Mouse (Mus musculus) lung, postnatal 10 days (tissue): ENCODE data around the gene Copz1.
"Not testable (repeated sequence)": the region's sequence is repeated elsewhere in the genome, so short reads cannot be mapped to it uniquely, and the experiment has no call there.

Experiments
- DNase-seq: peaks from one replicate; pipeline ENCODE4 v3.0.0; 2021

Gene Copz1

DNA sequence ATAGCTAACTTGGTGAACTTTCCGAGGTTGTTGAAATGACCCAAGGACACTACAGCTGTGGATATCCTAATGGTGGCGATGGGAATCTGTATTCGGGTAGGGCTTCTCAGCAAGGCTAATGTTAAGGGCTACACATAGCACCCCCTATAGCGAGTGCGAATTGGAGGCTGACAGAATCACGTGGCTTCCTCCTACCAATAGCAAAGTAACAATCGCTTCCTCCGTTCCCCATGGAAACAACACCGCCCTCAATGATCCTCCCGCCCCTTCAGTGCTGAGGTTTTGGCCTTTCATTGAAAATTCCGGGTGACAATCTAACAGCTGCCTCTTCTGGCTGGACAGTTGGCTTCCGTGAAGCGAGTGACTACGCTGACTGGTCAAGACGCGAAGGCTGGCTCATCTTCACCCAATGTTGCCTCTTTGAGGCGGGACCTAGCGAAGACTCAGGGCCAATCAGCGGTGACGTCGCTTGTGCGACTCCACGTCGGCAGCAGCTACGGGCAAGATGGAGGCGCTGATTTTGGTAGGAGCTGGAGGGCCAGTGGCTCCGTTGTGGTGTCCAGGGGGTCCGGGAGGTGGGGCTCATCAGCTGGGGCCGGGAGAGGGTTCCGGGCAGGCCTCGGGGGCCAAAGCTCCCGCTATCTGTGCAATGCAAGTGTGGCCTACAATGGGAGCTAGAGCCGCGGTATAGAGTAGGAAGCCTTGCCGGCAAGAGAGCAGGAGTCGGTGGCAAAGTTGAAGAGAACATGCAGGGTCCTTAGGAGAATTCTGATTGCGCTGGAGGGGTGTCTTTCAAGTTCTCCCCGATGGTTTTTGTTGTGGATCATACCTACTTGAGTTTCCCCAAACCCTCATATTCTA, at the start of gene Copz1:
Gene Copz1, plus strand, starts transcription at position 296 of the 861 bp plus-strand sequence.
- DNase-seq, result peak; percentile 98

DNA sequence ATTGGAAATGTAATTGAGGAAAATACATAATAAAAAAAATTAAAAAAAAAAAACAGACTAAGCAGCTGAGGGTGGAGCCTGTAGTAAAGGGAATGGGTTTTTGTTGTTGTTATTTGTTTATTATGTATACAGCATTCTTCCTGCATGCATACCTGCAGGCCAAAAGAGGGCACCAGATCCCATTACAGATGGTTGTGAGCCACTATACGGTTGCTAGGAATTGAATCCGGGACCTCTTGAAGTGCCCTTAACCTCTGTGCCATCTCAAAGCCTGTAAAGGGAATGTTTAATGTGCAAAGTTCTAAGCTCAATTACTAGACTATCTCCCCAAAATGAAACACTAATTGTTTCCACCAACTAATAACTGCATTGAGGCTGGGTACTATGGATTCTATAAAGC, 48.4 kb upstream of the Copz1 start:
- DNase-seq, result no peak

DNA sequence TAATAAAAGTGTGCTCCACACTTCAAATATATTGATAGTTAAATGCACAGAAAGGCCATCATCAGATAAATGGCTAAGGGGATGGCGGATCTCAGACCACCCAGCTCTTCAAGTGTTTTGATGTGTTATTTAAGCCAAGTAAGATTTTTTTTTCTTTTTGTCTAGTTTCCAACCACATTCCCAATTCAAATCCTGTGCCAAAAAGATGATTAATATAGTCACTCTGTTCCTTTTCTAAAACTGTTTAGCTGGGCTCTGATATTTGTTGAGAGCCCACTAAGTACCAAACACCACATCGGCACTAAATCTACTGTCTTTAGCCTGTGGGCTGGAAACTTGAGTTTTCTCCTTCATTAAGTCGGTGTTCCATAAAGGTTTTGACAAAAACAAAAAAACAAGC, 45.5 kb upstream of the Copz1 start:
- DNase-seq, result no peak

DNA sequence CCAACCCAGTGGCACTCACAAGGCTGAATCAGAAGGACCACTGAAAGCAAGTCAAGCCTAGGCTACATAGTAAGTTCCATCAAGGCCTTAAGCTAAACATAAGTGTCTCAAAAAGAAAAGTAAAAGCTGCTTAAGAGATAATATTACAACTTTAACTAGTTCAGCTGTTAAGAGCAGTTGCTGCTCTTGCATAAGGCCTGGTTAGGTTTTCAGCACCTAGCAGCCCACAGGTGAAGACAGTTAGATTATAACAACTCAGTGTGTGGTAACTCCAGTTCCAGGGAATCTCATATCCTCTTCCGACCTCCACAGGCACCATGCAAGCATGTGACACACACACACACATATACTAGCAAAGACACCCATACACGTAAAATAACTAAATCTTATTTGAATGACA, 44.9 kb upstream of the Copz1 start:
- no peak for DNase-seq

DNA sequence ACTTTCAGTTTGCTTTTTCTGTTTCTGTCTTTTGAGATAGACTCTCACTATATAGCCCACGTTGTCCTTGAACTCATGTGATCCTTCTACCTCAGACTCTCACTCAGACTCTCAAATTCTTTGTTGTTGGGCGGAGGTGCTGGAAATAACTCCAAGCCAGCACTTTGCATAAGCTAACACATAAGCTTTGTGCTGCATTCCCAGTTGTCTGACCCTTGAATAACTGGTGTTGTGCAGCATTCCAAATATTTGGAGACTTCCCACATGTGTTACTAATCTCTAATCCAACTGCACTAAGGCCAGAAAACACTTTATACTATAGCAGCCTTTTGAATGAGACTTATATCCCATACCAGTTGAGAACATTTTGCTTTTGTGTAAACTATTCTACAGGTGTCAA, 43.6 kb upstream of the Copz1 start:
- no peak for DNase-seq

DNA sequence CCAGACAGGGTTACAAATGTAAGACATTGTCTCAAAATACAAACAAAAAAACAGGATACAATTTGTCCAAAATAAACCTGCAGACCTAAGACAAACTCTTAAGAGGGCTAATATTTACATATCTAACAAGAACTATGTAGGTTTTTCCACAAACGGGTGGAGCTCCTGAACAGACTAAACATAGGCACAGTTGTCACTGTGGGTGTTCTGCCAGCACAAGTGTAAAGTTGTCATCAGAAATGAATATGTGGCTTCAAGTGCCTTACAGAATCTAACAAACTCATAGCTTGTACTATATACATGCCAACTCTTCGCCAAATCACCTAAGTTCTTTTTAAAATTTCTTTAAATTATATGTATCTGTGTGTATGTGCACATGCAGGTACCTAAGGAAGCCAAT, 39.4 kb upstream of the Copz1 start:
- DNase-seq, result no peak

DNA sequence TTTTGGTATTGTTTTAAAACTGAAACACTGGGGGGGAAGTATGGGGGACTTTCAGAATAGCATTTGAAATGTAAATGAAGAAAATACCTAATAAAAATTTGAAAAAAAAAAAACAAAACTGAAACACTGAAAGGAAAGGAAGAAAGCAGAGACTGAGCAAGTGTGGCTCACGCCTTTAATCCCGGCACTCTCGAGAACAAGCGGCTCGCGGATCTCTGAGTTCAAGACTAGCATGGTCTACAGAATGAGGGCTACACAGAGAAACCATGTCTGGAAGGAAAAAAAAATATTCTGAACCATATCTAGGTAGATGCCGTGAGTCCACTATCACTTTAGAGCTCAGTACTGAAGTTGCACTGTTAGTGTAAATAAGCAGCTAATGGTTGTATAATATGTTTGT, 35.2 kb upstream of the Copz1 start:
- DNase-seq, result no peak

DNA sequence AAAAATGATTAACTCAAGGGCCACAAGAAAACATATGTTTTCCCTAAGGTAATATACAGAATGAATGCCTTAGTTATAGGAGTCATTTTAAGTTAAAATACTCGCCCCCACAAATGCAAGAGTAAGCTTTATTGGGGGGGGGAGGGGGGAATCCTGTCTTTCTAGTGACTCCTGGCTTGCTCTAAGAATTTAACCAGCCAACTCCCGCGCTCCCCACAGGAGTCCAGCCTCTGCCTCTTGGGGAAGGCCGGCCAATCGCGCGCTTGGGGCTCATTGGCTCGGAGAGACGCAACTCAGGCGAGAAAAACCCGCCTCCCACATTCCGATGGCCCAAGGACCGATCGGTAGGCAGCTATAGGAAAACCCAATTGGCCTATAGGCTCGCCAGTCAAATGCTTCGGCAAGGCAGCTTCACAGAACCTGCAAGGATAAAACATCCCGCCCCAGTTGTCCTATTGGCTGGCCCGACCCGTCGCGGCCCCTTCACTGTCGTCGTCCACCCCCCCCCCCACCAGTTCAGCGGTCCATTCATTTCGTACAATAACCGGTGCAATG, 33.3 kb upstream of the Copz1 start:
- peak; percentile 98 for DNase-seq

DNA sequence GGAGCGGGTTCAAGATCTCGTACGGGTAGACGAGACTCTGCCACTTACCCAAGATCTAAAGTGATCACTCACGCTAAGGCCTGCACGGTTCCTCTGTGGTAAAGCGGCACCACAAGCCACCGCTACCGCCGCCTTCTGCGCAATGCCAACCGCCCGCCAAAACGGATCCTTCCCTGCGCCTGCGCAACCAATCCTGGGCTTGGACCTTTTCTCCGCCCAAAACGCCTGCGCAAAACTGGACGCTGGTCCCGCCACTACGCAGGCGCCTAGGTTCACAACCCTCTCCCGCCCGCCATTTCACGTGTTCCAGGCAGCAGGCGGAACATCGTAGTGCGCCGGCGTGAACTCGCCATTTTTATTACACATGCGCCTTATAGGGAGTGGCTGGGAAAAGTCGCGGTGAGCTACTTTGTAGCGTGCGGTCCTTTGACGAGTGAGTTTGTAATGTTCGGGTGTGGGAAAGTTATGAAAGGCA, 32.8 kb upstream of the Copz1 start, which contains the start of gene Cbx5:
Gene Cbx5, minus strand, starts transcription at position 132 of the 475 bp plus-strand sequence.
- DNase-seq, result peak; percentile 99

DNA sequence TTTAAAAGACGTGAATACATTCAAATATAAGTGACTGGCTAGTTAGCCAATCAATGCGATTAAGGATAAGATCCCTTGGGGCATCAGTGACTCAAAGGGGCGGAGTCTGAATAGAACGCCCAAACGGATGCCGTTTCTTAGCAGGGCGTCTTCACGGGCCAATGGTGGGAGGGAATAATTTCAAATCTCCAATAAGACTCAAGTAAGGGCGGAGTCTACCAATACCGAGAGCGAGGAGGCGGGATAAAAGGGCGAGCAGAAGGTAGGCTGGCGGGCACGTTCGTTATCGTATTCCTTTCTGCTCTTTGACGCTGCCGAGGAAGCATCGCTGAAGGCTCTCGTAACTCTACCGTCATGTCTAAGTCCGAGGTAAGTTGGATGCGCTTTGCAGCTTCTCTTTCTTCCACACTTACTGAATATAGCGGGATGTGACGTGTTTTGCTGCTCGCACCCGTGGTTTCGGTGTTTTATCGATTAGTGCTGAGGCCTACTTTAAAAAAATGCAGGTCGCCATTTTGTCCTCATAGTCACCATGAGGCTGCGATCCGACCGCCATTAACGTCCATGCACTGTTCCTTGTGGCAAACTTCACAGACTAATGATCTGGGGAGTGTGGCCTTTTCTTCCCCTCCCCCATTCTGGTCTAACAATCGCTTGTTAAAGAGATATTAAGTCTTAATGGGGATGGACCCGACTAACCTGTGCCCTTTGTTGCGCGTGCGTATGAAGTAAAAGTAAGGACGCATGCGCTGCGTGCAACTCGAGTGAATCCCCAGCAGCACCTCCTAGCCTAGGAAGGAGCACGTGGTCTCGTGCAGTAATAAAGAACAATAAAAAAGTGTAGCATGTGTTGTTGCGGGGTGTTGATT, 32.1 kb upstream of the Copz1 start, which contains the start of gene Hnrnpa1:
Gene Hnrnpa1, plus strand, starts transcription at position 273 of the 869 bp plus-strand sequence.
- peak; percentile 98 for DNase-seq

DNA sequence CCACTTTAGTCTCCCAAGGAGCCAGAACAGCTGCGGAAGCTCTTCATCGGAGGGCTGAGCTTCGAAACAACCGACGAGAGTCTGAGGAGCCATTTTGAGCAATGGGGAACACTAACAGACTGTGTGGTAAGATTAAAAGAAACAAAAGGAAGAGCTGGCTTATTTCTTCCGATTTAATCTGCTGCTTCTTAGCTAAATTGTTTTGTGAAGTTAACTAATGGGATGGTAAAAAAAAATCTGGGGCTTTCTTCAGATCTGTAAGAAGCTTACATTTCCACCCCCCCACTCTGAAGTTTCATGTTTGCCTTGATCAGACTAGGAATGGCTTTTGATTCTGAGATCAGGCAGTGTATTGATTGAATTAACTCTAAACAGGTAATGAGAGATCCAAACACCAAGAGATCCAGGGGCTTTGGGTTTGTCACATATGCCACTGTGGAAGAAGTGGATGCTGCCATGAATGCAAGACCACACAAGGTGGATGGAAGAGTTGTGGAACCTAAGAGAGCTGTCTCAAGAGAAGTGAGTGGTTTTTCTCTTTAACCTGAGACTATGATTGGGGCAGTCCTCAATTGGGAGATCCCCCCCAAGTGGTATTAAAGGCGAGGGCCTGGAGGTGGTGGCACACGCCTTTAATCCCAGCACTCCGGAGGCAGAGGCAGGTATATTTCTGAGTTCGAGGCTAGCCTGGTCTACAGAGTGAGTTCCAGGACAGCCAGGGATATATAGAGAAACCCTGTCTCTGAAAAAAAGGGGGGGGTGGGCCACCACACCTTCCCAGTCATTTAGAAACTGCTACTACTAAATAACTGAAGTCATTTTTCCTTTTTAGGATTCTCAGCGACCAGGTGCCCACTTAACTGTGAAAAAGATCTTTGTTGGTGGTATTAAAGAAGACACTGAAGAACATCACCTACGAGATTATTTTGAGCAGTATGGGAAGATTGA, 31.2 kb upstream of the Copz1 start:
- DNase-seq, result not testable (repeated sequence)

DNA sequence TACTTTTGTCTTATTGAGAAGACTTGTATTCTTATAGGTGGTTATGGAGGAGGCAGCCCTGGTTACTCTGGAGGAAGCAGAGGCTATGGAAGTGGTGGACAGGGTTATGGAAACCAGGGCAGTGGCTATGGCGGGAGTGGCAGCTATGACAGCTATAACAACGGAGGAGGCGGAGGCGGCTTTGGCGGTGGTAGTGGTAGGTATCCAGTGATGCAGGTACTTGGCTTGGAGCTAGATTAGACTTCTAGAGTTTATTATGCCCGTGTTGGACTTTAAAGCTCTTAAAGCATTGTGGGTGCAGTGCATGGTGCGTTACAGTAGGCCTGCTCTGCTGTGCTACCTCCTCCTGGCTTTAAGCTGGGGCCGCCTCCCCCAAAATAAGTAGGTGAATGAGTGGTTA, 29.6 kb upstream of the Copz1 start:
- no peak for DNase-seq

DNA sequence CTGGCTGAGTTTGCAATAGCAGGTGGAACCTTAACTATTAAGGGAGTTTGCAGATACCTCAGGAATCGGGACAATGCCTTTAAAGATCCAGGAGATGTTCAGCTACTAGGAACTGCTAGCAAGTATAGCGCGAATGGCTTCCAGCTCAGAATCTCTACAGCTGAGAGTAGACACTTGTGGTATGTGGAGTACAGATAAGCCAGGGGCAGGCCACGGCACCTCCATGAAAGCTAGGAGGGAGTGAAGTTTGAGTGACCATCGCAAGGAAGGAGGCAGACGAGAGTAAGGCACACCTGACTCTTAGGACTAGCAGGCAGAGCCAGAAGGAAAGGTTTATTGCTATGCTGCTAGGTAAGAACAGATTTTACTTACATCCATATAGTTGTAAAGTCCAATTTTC, 26.9 kb upstream of the Copz1 start:
- DNase-seq, result no peak

DNA sequence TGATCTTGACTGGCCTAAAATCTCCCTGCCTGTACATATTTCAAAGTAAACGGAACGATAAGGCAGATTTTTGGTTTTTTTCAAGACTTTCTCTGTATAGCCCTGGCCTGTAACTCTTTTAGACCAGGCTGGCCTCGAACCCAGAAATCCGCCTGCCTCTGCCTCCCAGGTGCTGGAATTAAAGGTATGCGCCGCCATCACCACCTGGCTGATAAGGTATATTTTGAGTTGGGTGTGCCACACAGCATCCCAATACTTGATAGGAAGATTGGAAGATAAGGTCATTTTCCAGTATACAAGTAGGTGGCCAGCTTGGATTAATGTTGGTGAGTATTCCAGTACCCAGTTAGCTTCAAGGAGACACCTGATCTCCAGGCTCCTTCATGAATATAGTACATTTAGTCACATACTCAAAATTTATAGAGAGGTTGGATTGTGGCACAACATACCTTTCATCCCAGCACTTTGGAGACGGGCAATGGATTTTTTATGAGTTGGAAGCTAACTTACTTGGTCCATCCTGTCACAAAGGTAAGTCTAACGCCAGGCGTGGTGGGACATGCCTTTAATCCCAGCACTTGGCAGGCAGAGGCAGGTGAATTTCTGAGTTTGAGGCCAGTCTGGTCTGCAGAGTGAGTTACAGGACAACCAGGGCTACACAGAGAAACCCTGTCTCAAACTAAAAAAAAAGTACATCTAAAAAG, 25.3 kb upstream of the Copz1 start:
- DNase-seq, result no peak

DNA sequence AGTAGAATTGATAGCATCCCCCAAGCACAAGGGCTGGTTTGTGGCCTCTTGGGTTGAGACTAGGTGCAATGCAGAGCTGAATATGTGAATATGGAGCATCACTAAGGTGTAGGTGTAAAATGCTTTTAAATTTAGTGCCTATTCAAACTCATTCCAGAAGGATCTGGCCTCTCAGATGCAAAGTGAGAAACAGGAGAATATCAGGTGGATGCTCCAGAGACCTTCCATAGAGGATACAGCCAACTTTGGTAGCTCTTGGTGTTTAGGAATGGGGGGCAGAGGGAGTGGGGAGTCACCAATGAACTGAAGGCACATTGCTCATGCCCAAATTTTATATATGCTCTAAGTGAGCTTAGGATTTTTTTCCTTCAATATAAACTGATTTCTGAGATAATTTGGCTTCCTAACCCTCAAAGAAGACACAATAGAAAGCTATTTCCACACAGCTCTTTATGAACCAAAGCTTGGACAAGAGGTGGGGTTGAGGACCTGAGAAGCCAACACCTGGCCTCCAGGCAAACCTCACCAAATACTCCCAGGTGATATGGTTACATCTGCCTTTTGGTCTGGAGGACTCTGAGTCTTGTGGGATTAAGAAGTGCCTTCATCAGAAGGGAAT, 24.6 kb upstream of the Copz1 start:
- no peak for DNase-seq

DNA sequence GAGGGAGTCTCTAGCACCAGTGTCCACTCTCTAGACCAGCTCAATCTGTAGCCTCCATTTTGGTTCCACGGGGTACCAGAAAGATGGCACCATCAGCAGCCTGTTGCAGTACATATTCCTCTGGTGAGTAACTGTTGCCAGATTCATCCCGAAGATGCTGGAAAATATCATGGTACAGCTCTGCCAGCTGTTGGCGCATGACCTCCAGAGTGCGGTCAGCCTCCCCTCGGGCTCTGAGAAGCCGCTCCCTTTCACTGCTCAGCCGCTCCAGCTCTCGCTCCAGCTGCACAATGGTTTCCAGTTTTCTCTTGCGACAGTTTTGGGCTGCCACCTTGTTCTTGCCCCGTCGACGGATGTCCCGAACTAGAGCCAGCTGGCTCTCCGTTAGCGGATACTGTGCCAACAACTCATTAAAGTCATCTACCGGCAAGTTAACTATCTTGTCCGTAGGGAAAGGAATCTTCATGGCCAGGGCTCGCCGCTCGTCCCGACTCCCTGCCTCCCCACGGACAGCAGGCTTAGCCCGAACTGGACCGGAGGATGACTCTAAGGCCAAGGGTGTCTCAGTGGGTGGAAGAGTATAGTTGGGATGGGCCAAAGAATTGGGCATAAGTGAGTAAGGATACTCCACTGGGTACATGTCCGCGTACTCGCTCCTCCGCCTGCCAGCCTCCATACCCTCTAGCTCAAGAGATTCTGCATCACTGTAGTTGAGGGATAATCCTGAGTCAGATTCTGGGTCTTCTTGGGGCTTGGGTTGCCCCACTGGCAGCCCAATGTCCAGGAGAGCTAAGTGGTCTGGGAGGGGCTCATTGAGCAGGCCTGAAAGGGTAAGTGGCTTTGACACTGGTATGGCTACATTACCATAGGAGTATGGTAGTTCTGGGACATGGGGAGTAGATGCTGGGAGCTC, 23.9 kb upstream of the Copz1 start:
- peak; percentile 29 for DNase-seq

DNA sequence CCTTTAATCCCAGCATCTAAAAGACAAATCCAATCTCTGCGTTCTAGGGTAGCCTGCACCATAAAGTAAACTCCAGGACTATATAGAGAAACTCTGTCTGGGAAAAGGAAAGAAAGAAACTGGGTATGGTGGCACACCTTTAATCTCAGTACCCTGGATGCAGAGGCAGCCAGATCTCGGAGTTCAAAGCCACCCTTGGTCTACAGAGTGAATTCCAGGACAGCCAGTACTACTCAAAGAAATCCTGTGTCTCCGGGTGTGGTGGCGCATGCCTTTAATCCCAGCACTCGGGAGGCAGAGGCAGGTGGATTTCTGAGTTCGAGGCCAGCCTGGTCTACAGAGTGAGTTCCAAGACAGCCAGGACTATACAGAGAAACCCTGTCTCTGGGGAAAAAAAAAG, 23.0 kb upstream of the Copz1 start:
- not testable (repeated sequence) for DNase-seq

DNA sequence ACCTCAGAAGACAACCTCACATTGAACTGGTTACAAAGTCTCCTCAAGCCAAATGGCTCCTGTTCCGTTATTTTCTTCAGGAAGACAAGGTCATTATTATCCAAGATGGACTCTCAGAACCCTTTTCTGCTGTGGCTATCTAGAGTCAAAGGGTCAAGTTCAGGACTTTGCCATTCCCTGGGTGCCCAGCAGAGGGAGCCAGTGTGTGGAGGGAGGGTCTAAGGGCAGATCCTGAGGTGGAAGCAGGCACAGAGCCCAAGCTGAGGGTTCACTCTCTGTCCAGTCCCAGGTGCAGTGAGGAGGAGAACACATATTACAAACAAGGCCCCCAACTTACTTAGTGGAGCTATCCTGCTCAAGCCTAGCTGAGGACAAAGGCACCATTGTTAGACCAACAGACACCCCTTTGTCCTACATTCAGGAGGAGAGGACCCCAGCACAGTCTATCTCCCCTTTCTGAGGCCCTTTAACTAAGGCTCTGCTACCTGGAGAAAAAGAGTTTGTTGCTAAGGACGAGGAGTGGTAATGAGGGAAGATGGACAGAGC, 22.2 kb upstream of the Copz1 start:
- DNase-seq, result peak; percentile 87

DNA sequence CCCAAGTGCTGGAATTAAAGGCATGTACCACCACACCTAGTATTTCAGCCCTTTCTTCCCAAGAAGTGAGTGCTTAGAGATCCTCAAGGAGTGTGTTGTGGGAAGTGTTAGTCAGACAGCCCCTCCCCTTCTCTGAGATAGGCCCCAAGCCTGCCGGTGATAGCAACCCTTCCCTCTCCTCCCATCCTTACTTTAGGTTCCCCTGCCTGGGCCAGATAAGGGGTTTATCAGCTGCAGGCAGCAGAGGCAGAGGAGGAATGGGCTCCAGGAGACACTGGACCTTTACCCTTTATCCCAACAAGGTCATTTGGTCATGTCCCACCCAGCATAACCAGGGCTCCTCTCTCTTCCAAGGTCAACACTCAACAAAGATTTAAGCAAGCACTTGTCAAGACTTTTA, 20.9 kb upstream of the Copz1 start:
- no peak for DNase-seq

DNA sequence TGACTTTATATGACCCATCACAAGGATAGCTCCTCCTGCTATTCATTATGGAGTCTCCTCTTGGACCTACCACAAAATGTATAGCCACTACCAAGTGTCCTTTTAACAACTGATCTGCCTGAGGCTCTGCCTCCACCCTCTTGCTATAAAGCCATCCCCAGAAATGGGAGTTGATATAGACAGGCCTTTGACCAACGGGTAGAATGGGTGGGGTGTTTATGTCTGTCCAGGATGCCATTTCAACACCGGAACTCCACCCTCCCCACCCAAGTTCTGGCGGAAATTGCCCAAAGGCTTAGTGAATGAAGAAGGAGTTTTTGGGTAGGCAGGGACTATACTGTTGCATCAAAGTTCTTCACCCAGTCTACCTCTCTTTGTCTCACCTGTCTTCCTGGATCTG, 19.9 kb upstream of the Copz1 start:
- peak; percentile 57 for DNase-seq
